Mouse (Mus musculus) forebrain, embryonic 16.5 days (tissue): Measurements from ENCODE around the gene Dapk1. TPM values are rescaled to one million over a fixed set of nuclear protein-coding genes. Genes with fewer than 3 reads are reported as not detected.
A peak's percentile ranks its signal among the peaks of the same experiment; 100 is the strongest.

ENCODE experiments used
- ATAC-seq: fragments of 200-750 bp; cut with Nextera tagmentation; 2 replicates; pipeline ENCODE4 v1.8.0; 2017; ENCODE audit warnings: mild to moderate bottlenecking, moderate library complexity
- H3K27ac ChIP-seq: fragments of 300-500 bp; sonication (generic); 2 replicates; pipeline ENCODE4 v1.5.1; 2014; ENCODE audit warnings: low read length, control low read depth
- H3K27me3 ChIP-seq: fragments of 300-500 bp; sonication (generic); replicated peaks from 2 replicates; pipeline ENCODE4 v1.6.1; 2014; ENCODE audit warnings: low read length; ENCODE audit not compliant: control insufficient read depth, insufficient read depth
- H3K36me3 ChIP-seq: fragments of 300-500 bp; sonication (generic); 2 replicates; pipeline ENCODE4 v1.6.1; 2014; ENCODE audit not compliant: control insufficient read depth, insufficient read depth
- H3K4me1 ChIP-seq: fragments of 300-500 bp; sonication (generic); replicated peaks from 2 replicates; pipeline ENCODE4 v1.6.1; 2014; ENCODE audit warnings: low read length; ENCODE audit not compliant: control insufficient read depth, insufficient read depth
- H3K4me2 ChIP-seq: fragments of 300-500 bp; sonication (generic); 2 replicates; pipeline ENCODE4 v1.6.1; 2014; ENCODE audit warnings: mild to moderate bottlenecking, low read length, control low read depth
- H3K4me3 ChIP-seq: fragments of 300-500 bp; sonication (generic); replicated peaks from 2 replicates; pipeline ENCODE4 v1.5.1; 2014; ENCODE audit warnings: mild to moderate bottlenecking, low read length, control low read depth
- H3K9ac ChIP-seq: fragments of 300-500 bp; sonication (generic); replicated peaks from 2 replicates; pipeline ENCODE4 v1.6.1; 2014; ENCODE audit warnings: low read depth, low read length, control low read depth
- H3K9me3 ChIP-seq: fragments of 300-500 bp; sonication (generic); 2 replicates; pipeline ENCODE4 v1.6.1; 2016; ENCODE audit warnings: low read length; ENCODE audit not compliant: control insufficient read depth
- WGBS: fragments of 180-500 bp; shearing (Covaris S2); extraction: QIAGEN DNeasy Blood & Tissue Kit; methylation state at CpG from one replicate; pipeline ENCODE4 v1.1.7; 2014; 5-methylcytosine and 5-hydroxymethylcytosine counted together
- polyA plus RNA-seq: library from polyadenylated mRNA; unstranded; fragments of >200 nt; fragmentation: Nextera tagmentation; extraction: Ambion mirVana; gene quantifications from 2 replicates; pipeline ENCODE4 v1.2.1, GENCODE M21; 2015

Dapk1 gene
- polyA plus RNA-seq, 1 experiment from 2014 or later: 59.8 TPM

GRCm38 (mm10) chr13:60648350-60648749 lies 46.6 kb downstream of the Dapk1 start:
- no peak overlapping the region for H3K27ac ChIP-seq
- 0 out of 2 replicates have a peak, but pooled peaks cover 4% of the 10 kb centered on the region for H3K36me3 ChIP-seq
- H3K4me1 ChIP-seq: peaks cover under 1% of the 10 kb centered on the region; the same call in 1 of the 2 replicates
- no peaks in the 10 kb centered on the region for H3K27me3 ChIP-seq
- no peak overlapping the region for H3K4me2 ChIP-seq
- whole genome bisulfite sequencing: 94% methylated on average over 5 of the region's 5 CpGs
- no peaks in the 10 kb centered on the region for H3K9me3 ChIP-seq
- no peak overlapping the region for H3K9ac ChIP-seq
- H3K4me3 ChIP-seq: no peak overlapping the region
- ATAC-seq: no peak

GRCm38 (mm10) chr13:60650000-60650399 lies 48.3 kb downstream of the Dapk1 start:
- Histone ChIP-seq H3K9me3 (no peaks in the 10 kb centered on the region), H3K4me3 (no peak overlapping the region), H3K27me3 (no peaks in the 10 kb centered on the region), H3K9ac (no peak overlapping the region), H3K27ac (no peak overlapping the region), H3K4me2 (no peak overlapping the region), H3K36me3 (0 out of 2 replicates have a peak, but pooled peaks cover 4% of the 10 kb centered on the region), H3K4me1 (no peaks in the 10 kb centered on the region)
- WGBS: 76% methylated on average over 11 of the region's 11 CpGs
- 0 out of 2 replicates have a peak, but pooled peaks have one; percentile 29 for ATAC-seq

DNA sequence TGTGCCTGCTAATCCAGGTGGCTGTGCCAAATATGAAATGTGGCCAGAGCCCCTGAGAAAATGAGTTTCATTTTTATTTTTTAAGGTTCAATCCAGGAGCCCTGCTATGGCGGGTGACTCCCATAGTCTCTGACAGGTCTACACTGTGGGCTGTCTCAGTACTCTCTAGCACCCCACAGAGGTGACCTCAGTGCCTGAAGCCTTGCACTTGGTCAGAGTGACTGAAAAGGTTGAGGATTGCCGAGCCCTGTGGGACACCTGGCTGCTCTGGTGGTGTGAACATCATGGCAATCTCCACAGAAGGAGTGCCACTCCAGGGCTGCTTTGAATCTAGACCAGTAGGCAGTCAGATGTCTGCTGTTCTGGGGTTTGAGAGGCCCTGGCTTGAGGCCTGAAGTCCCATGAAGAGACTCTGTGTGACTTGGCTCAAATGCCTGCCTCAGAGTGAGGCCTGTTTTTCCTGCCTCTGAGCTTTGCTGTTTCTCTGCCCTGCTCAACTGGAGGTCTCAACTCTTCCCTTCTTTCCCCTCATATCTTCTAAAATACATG lies 52.3 kb downstream of the Dapk1 start:
- H3K9me3 ChIP-seq: no peaks in the 10 kb centered on the region
- no peak overlapping the region for H3K4me2 ChIP-seq
- H3K27me3 ChIP-seq: no peaks in the 10 kb centered on the region
- H3K36me3 ChIP-seq: 0 out of 2 replicates have a peak, but pooled peaks cover 4% of the 10 kb centered on the region
- no peak overlapping the region for H3K4me3 ChIP-seq
- WGBS: 72% methylated on average over 2 of the region's 2 CpGs
- peak; percentile 47; the same call in 1 of the 2 replicates for ATAC-seq
- H3K4me1 ChIP-seq: no peaks in the 10 kb centered on the region
- no peak overlapping the region for H3K9ac ChIP-seq
- H3K27ac ChIP-seq: no peak overlapping the region

- Histone ChIP-seq H3K27ac (no peak overlapping the region), H3K4me3 (no peak overlapping the region), H3K4me1 (peaks cover 2% of the 10 kb centered on the region; the same call in 1 of the 2 replicates), H3K9ac (no peak overlapping the region), H3K9me3 (no peaks in the 10 kb centered on the region), H3K4me2 (no peak overlapping the region), H3K36me3 (0 out of 2 replicates have a peak, but pooled peaks cover 4% of the 10 kb centered on the region), H3K27me3 (no peaks in the 10 kb centered on the region)
- 84% methylated on average over 3 of the region's 3 CpGs for WGBS
- ATAC-seq: no peak
Measured at GRCm38 (mm10) chr13:60655246-60655645, 53.5 kb downstream of the Dapk1 start.

GRCm38 (mm10) chr13:60659600-60659999 lies 57.9 kb downstream of the Dapk1 start:
- Histone ChIP-seq H3K9ac (no peak overlapping the region), H3K27ac (no peak overlapping the region), H3K9me3 (no peaks in the 10 kb centered on the region), H3K4me3 (no peak overlapping the region), H3K27me3 (no peaks in the 10 kb centered on the region), H3K36me3 (no peaks in the 10 kb centered on the region), H3K4me1 (peaks cover 8% of the 10 kb centered on the region; the same call in 1 of the 2 replicates), H3K4me2 (no peak overlapping the region)
- 90% methylated on average over 1 of the region's 1 CpGs for WGBS
- ATAC-seq: no peak

GRCm38 (mm10) chr13:60660056-60660455 lies 58.3 kb downstream of the Dapk1 start:
- 48% methylated on average over 2 of the region's 2 CpGs for WGBS
- Histone ChIP-seq H3K9ac (no peak overlapping the region), H3K4me3 (no peak overlapping the region), H3K4me2 (no peak overlapping the region), H3K4me1 (peaks cover 8% of the 10 kb centered on the region; the same call in 1 of the 2 replicates), H3K9me3 (no peaks in the 10 kb centered on the region), H3K36me3 (no peaks in the 10 kb centered on the region), H3K27me3 (no peaks in the 10 kb centered on the region), H3K27ac (no peak overlapping the region)
- peak; percentile 48 for ATAC-seq

DNA sequence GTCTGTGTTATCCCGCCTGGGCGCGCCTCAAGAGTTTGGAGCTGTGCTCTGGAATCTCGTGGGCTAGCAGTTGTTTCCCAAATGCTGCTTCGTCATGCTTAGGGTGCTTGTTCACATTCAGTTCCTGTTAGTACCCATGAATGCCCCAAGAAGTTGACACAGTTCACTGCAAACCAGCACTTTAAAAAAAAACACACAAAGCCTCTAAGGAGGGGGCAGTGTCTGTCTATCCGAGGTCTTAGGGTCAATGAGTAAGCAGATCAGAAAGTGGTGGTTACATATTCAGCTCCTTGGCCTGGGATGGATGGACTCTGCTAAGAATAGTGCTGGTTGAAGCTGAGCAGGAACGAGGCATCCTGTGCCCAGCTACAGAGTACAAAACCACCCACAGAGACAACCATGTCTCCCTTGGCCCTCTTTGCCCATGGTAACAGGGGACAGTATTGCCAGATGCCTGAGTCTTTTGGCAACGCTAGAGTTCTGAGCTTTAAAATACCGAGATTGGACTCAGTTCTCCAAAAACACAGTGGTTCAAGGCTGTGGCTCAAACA lies 59.0 kb downstream of the Dapk1 start:
- WGBS: 82% methylated on average over 9 of the region's 9 CpGs
- no peak overlapping the region for H3K27ac ChIP-seq
- ATAC-seq: no peak

DNA sequence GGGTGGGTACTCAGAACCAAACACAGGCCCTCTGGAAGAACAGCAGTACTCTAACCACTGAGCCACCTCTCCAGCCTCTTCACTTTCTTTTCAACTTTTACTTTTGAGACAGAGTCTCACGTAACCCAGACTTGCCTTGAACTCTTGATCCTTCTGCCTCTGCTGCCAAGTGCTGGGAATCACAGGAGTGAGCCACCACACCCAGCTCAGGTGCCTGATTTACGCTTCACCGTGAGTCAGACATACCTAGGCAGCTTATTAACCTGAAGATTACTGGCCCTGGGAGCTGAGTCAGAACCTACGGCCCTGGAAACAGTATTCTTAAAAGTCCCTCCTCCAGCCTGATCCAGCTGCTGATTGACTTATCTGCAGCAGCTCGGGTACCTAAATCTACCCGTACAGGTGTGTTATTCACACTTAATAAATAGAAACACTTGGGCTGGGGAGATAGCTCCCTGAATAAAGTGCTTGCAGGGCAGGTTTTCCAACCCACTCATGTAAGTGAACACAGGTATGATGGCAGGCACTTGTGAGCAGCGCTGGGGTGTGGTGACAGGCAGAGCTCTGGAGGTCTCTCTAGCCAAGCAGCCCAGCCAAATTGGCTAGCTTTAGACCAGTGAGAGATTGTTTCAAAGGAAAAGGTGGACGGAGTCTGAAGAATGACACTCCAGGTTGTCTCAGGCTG lies 60.9 kb downstream of the Dapk1 start:
- Histone ChIP-seq H3K9me3 (no peaks in the 10 kb centered on the region), H3K27ac (no peak overlapping the region), H3K9ac (no peak overlapping the region), H3K27me3 (no peaks in the 10 kb centered on the region), H3K36me3 (no peaks in the 10 kb centered on the region), H3K4me3 (no peak overlapping the region), H3K4me1 (peaks cover 8% of the 10 kb centered on the region; the same call in 1 of the 2 replicates), H3K4me2 (no peak overlapping the region)
- WGBS: 91% methylated on average over 8 of the region's 8 CpGs
- ATAC-seq: no peak

More for the DNA sequence above, 59.0 kb downstream of the Dapk1 start:
- no peak overlapping the region for H3K4me2 ChIP-seq
- no peaks in the 10 kb centered on the region for H3K36me3 ChIP-seq
- no peaks in the 10 kb centered on the region for H3K9me3 ChIP-seq
- H3K9ac ChIP-seq: no peak overlapping the region
- H3K4me3 ChIP-seq: no peak overlapping the region
- H3K27me3 ChIP-seq: no peaks in the 10 kb centered on the region
- peaks cover 8% of the 10 kb centered on the region; the same call in 1 of the 2 replicates for H3K4me1 ChIP-seq

- WGBS: 81% methylated on average over 3 of the region's 3 CpGs
- H3K4me2 ChIP-seq: no peak overlapping the region
- H3K4me1 ChIP-seq: peaks cover 8% of the 10 kb centered on the region; the same call in 1 of the 2 replicates
- H3K9me3 ChIP-seq: no peaks in the 10 kb centered on the region
- H3K27me3 ChIP-seq: no peaks in the 10 kb centered on the region
- H3K27ac ChIP-seq: no peak overlapping the region
- H3K9ac ChIP-seq: no peak overlapping the region
- H3K36me3 ChIP-seq: no peaks in the 10 kb centered on the region
- no peak overlapping the region for H3K4me3 ChIP-seq
- ATAC-seq: no peak
Measured at GRCm38 (mm10) chr13:60664058-60664457, 62.3 kb downstream of the Dapk1 start.
